Mouse (Mus musculus): ENCODE data around the gene Popdc3. TPM values are rescaled to one million over a fixed set of nuclear protein-coding genes. Genes with fewer than 3 reads are reported as not detected.

Popdc3 gene
- total RNA-seq, 2 experiments from 2014 or later = 1.7 to 2.3 TPM

Other genes starting within 250 kb of the Popdc3 start
- 10 to 100 TPM; 21.2 to 21.6 TPM for gene Prep, start 110.9 kb upstream of the Popdc3 start, total RNA-seq (2021)
- 1 to 10 TPM; 1.2 to 1.8 TPM for gene Bves, start 157.7 kb downstream of the Popdc3 start, total RNA-seq (2021)

All from adrenal gland, postnatal 4 days (tissue).